Mouse (Mus musculus) limb, embryonic 12.5 days (tissue): ENCODE measurements at regions not wholly inside any gene's neighbourhood (a gene's known extent, or its start where the extent isn't known, plus 50 kb on each side); places are given as distances from the start of the nearest gene placed in this dataset.

ENCODE experiments used
- ATAC-seq: fragments of 200-750 bp; cut with Nextera tagmentation; 2 replicates; pipeline ENCODE4 v1.8.0; 2017; ENCODE audit warnings: low read depth, moderate TSS enrichment; ENCODE audit not compliant: insufficient number of reproducible peaks, insufficient read depth, low FRiP score, low TSS enrichment
- H3K27ac ChIP-seq: fragments of 300-500 bp; sonication (generic); 2 replicates; pipeline ENCODE4 v1.5.1; 2016; ENCODE audit warnings: mild to moderate bottlenecking, moderate library complexity
- H3K27me3 ChIP-seq: fragments of 300-500 bp; sonication (generic); 2 replicates; pipeline ENCODE4 v1.6.1; 2016; ENCODE audit warnings: mild to moderate bottlenecking, moderate library complexity
- H3K36me3 ChIP-seq: fragments of 300-500 bp; sonication (generic); 2 replicates; pipeline ENCODE4 v1.6.1; 2016; ENCODE audit warnings: mild to moderate bottlenecking, moderate library complexity
- H3K4me1 ChIP-seq: fragments of 300-500 bp; sonication (generic); replicated peaks from 2 replicates; pipeline ENCODE4 v1.6.1; 2016
- H3K4me2 ChIP-seq: fragments of 300-500 bp; sonication (generic); 2 replicates; pipeline ENCODE4 v1.6.1; 2016; ENCODE audit warnings: mild to moderate bottlenecking, moderate library complexity
- H3K4me3 ChIP-seq: fragments of 300-500 bp; sonication (generic); replicated peaks from 2 replicates; pipeline ENCODE4 v1.5.1; 2016; ENCODE audit warnings: mild to moderate bottlenecking
- H3K9ac ChIP-seq: fragments of 300-500 bp; sonication (generic); replicated peaks from 2 replicates; pipeline ENCODE4 v1.6.1; 2016; ENCODE audit warnings: mild to moderate bottlenecking, moderate library complexity
- H3K9me3 ChIP-seq: fragments of 300-500 bp; sonication (generic); 2 replicates; pipeline ENCODE4 v1.6.1; 2016; ENCODE audit warnings: mild to moderate bottlenecking, moderate library complexity
- WGBS: fragments of 180-500 bp; shearing (Covaris S2); methylation state at CpG from one replicate; pipeline ENCODE4 v1.1.7; 2016; 5-methylcytosine and 5-hydroxymethylcytosine counted together

DNA sequence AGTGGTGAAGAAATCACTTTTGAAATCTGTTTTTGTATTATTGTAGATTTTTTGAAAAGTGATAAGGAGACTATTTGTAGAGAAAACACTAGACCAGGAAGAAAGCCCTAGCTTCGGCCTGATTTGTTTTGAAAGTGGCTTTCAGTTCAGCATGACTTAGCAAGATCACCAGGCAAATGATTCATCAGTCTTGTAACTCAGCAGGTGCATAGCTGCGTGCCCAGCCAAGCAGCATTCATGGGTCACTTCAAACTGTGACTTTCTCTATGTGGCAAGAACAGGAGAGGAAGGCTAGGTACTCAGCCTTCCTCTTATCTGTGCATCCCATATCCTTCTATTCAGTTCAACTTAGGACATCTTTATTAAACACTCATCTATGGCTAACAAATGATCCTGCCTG lies 259.5 kb downstream of the Etaa1 start:
- Histone ChIP-seq H3K36me3 (no peaks in the 10 kb centered on the region), H3K9ac (no peak overlapping the region), H3K9me3 (no peaks in the 10 kb centered on the region), H3K27me3 (no peaks in the 10 kb centered on the region), H3K4me2 (no peak overlapping the region), H3K4me3 (no peak overlapping the region), H3K4me1 (no peaks in the 10 kb centered on the region), H3K27ac (no peak overlapping the region)
- no peak for ATAC-seq
- 73% methylated on average over 2 of the region's 2 CpGs for WGBS

DNA sequence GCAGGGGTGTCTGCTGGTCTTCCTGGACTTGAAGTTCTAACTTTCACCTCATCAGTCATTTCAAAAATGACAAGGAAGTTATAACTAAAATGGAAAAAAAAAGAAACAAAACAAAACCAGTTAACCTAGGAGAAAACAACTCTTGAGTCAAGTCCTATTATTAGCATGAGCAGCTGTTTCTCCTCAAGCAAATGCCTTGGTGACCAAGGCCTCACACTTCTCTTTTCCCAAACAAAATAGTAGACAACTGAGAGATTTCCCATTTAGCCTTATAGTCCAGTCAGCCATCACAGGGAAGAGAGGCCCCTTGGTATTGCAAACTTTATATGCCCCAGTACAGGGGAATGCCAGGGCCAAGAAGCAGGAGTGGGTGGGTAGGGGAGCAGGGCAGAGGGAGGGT lies 244.9 kb downstream of the Etaa1 start:
- no peaks in the 10 kb centered on the region for H3K27me3 ChIP-seq
- ATAC-seq, result no peak
- no peak overlapping the region for H3K4me2 ChIP-seq
- H3K9ac ChIP-seq, result no peak overlapping the region
- H3K27ac ChIP-seq, result no peak overlapping the region
- H3K4me3 ChIP-seq, result no peak overlapping the region
- peaks cover 3% of the 10 kb centered on the region; the same call in 1 of the 2 replicates for H3K9me3 ChIP-seq
- no peaks in the 10 kb centered on the region for H3K4me1 ChIP-seq
- H3K36me3 ChIP-seq, result no peaks in the 10 kb centered on the region

DNA sequence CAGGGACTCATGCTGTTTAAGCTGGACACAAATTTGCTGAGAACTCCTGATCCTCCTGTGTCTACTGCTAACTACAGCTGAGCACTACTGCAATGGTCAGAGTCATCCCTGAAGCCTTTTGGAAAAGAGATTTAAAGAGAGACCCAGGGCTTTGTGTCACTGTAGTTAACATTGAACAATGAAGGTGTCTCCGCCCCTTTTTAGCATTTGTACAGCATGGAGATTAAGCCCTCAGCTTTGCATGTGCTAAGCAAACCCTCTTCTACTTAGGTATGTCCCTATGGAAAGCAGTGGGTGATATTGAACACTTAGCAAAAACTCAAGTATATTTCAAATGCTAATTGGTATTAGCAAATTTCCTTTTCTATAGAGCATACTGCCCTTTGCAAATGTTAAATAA lies 231.6 kb downstream of the Etaa1 start:
- no peak overlapping the region for H3K9ac ChIP-seq
- H3K9me3 ChIP-seq, result no peaks in the 10 kb centered on the region
- H3K4me1 ChIP-seq, result no peaks in the 10 kb centered on the region
- no peaks in the 10 kb centered on the region for H3K27me3 ChIP-seq
- no peaks in the 10 kb centered on the region for H3K36me3 ChIP-seq
- H3K4me2 ChIP-seq, result no peak overlapping the region
- no peak overlapping the region for H3K27ac ChIP-seq
- WGBS, result 85% methylated on average over 1 of the region's 1 CpGs
- H3K4me3 ChIP-seq, result no peak overlapping the region
- no peak for ATAC-seq

GRCm38 (mm10) chr11:17727258-17728034 lies 226.2 kb downstream of the Etaa1 start:
- no peak overlapping the region for H3K9ac ChIP-seq
- WGBS, result 60% methylated on average over 8 of the region's 8 CpGs
- no peaks in the 10 kb centered on the region for H3K36me3 ChIP-seq
- no peak overlapping the region for H3K4me2 ChIP-seq
- no peak for ATAC-seq
- H3K27ac ChIP-seq, result no peak overlapping the region
- H3K9me3 ChIP-seq, result no peaks in the 10 kb centered on the region
- no peak overlapping the region for H3K4me3 ChIP-seq
- H3K4me1 ChIP-seq, result no peaks in the 10 kb centered on the region
- no peaks in the 10 kb centered on the region for H3K27me3 ChIP-seq

DNA sequence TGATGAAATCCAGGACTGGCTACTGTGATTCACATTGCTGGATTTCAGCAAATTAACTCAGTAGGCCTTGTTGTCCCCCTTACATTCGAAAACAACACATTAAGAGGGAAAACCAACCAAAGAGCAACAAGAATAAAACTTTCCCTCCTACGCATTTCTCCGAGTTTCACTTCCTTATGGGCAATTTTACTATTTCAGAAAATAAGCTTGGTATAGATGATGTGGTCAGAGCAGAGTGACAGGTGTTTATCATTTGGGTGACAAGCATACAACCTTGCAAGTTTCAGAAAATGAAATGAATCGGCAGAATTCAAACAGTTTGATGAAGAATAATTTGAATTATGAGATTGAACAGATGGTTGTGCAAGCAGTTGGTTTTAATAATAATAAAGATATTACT lies 220.6 kb downstream of the Etaa1 start:
- Histone ChIP-seq H3K27me3 (no peaks in the 10 kb centered on the region), H3K9ac (no peak overlapping the region)
- WGBS, result 85% methylated on average over 4 of the region's 4 CpGs

DNA sequence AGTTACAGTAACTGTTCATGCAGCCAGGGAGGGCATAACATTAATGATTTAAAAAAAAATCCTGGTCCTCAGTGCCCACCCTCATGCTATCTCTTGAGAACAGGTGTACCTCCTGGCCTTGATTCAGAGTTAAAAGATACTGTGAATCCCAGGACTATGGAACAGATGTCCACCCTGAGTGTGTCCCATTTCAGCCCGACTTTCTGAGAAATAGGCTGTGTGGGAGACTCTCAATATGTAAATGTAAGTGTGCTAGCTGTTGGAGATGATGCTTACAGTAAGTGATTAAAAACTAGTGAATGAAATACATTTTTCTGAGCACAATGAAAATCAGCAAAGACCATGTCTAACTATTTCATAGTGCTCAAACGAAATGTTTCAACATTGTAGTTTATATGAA lies 219.2 kb downstream of the Etaa1 start:
- H3K36me3 ChIP-seq, result no peaks in the 10 kb centered on the region
- no peak overlapping the region for H3K9ac ChIP-seq
- no peak for ATAC-seq
- no peaks in the 10 kb centered on the region for H3K27me3 ChIP-seq
- no peaks in the 10 kb centered on the region for H3K9me3 ChIP-seq
- H3K27ac ChIP-seq, result no peak overlapping the region
- 73% methylated on average over 2 of the region's 2 CpGs for WGBS
- no peaks in the 10 kb centered on the region for H3K4me1 ChIP-seq
- H3K4me2 ChIP-seq, result no peak overlapping the region
- H3K4me3 ChIP-seq, result no peak overlapping the region

More for the DNA sequence above, 220.6 kb downstream of the Etaa1 start:
- no peaks in the 10 kb centered on the region for H3K9me3 ChIP-seq
- ATAC-seq, result no peak
- no peaks in the 10 kb centered on the region for H3K4me1 ChIP-seq
- no peak overlapping the region for H3K4me3 ChIP-seq
- H3K36me3 ChIP-seq, result no peaks in the 10 kb centered on the region
- H3K4me2 ChIP-seq, result no peak overlapping the region
- no peak overlapping the region for H3K27ac ChIP-seq

DNA sequence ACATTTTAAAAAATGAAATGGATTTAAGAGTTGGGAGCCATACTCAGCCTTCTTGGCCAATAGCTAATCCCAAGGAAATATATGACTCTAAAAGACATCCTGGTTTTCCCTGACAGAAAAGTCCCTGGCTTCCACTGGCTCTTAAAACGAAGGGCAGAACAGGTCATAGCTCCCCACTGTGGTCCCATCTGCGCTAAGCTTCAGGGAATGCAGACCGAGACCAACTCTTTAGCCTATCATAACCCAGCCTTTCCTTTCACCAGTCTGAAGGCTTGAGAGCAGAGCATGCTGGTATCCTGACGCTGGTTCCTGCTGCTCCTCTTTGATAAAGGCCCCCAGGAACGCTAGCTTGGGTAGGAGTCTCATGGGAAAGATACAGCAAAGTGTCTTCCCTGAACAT lies 214.8 kb downstream of the Etaa1 start:
- Histone ChIP-seq H3K9me3 (no peaks in the 10 kb centered on the region), H3K4me2 (no peak overlapping the region), H3K9ac (no peak overlapping the region), H3K27ac (no peak overlapping the region), H3K27me3 (no peaks in the 10 kb centered on the region), H3K4me3 (no peak overlapping the region), H3K4me1 (no peaks in the 10 kb centered on the region), H3K36me3 (no peaks in the 10 kb centered on the region)
- ATAC-seq, result no peak
- whole genome bisulfite sequencing, result 38% methylated on average over 5 of the region's 5 CpGs

GRCm38 (mm10) chr11:17743821-17744220 lies 209.9 kb downstream of the Etaa1 start:
- H3K36me3 ChIP-seq, result no peaks in the 10 kb centered on the region
- ATAC-seq, result no peak
- no peaks in the 10 kb centered on the region for H3K27me3 ChIP-seq
- no peaks in the 10 kb centered on the region for H3K9me3 ChIP-seq
- H3K9ac ChIP-seq, result no peak overlapping the region
- 96% methylated on average over 1 of the region's 1 CpGs for WGBS
- no peaks in the 10 kb centered on the region for H3K4me1 ChIP-seq
- no peak overlapping the region for H3K4me2 ChIP-seq
- H3K27ac ChIP-seq, result no peak overlapping the region
- no peak overlapping the region for H3K4me3 ChIP-seq

DNA sequence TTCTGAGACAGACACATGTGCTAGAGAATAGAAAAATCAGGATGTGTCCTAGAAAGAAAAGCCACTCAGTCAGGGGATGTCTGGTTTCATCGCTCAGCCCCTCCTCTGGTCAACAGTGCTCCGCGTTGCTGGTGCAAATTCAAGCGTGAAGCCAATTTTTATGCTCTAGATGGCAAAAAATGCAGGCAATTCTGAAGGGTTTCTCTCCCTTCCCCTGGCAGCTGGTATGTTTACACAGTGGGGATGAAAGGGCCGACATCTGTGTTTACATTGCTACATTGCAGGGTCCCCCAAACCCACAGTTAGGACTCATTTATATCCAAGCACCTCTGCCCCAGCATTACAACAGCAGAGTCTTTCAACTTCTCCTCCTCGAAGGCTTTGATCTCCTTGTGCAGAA lies 203.3 kb downstream of the Etaa1 start:
- Histone ChIP-seq H3K4me1 (no peaks in the 10 kb centered on the region; the same call in 1 of the 2 replicates), H3K36me3 (no peaks in the 10 kb centered on the region), H3K27me3 (no peaks in the 10 kb centered on the region), H3K27ac (no peak overlapping the region), H3K4me3 (no peak overlapping the region), H3K9me3 (no peaks in the 10 kb centered on the region), H3K4me2 (no peak overlapping the region), H3K9ac (no peak overlapping the region)
- WGBS, result 20% methylated on average over 6 of the region's 6 CpGs
- ATAC-seq, result no peak

GRCm38 (mm10) chr11:17759224-17759623 lies 194.5 kb downstream of the Etaa1 start:
- Histone ChIP-seq H3K27me3 (no peaks in the 10 kb centered on the region), H3K9ac (no peak overlapping the region), H3K9me3 (no peaks in the 10 kb centered on the region), H3K4me1 (no peaks in the 10 kb centered on the region), H3K4me2 (no peak overlapping the region), H3K4me3 (no peak overlapping the region), H3K36me3 (no peaks in the 10 kb centered on the region), H3K27ac (no peak overlapping the region)
- ATAC-seq, result no peak
- 60% methylated on average over 2 of the region's 2 CpGs for WGBS

DNA sequence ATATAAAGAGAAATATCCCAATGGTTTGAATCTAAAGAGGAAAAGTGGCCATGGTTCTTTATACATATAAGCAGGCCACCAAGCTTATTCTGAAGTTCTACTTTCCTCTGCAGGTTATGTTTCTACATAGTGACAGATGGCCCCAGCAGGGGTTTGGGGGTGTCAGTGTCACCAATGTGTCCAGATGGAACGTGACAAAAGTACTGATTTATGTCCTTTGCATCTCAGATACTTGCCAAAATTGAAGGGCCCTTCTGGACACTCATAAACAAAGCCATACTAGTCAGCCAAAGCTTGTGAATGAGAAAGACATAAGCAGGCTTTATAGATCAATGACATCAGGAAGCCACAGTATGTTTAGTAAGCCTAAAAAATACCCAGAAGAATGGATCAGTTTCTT lies 190.3 kb downstream of the Etaa1 start:
- Histone ChIP-seq H3K4me3 (no peak overlapping the region), H3K27ac (no peak overlapping the region), H3K9me3 (no peaks in the 10 kb centered on the region), H3K4me1 (no peaks in the 10 kb centered on the region), H3K27me3 (no peaks in the 10 kb centered on the region), H3K36me3 (no peaks in the 10 kb centered on the region), H3K9ac (no peak overlapping the region), H3K4me2 (no peak overlapping the region)
- 50% methylated on average over 1 of the region's 1 CpGs for WGBS
- ATAC-seq, result no peak

- no peak for ATAC-seq
- Histone ChIP-seq H3K4me3 (no peak overlapping the region), H3K4me2 (no peak overlapping the region), H3K27ac (no peak overlapping the region), H3K27me3 (no peaks in the 10 kb centered on the region), H3K4me1 (no peaks in the 10 kb centered on the region), H3K9ac (no peak overlapping the region), H3K9me3 (no peaks in the 10 kb centered on the region), H3K36me3 (no peaks in the 10 kb centered on the region)
Measured at GRCm38 (mm10) chr11:17764146-17764545, 189.5 kb downstream of the Etaa1 start.
